Mouse (Mus musculus) ES-E14 (cell line): ENCODE measurements around the gene Ncs1.

Source experiments
- CHD2 ChIP-seq: IDR thresholded peaks from 2 replicates; pipeline ENCODE4 v1.6.1; 2014; ENCODE audit warnings: mild to moderate bottlenecking, low read depth, low read length, inconsistent platforms
- HCFC1 ChIP-seq: IDR thresholded peaks from 2 replicates; pipeline ENCODE4 v1.6.1; 2012; ENCODE audit warnings: low read length, inconsistent platforms, borderline replicate concordance; ENCODE audit not compliant: insufficient read depth
- MAFK ChIP-seq: IDR thresholded peaks from 2 replicates; pipeline ENCODE4 v1.6.1; 2014; ENCODE audit warnings: mild to moderate bottlenecking, low read depth, low read length, inconsistent platforms; ENCODE audit not compliant: insufficient read depth
- ZC3H11A ChIP-seq: IDR thresholded peaks from 2 replicates; pipeline ENCODE4 v1.6.1; 2012; ENCODE audit warnings: low read depth, mild to moderate bottlenecking, inconsistent platforms, low read length, borderline replicate concordance
- ZNF384 ChIP-seq: IDR thresholded peaks from 2 replicates; pipeline ENCODE4 v1.6.1; 2012; ENCODE audit warnings: low read depth, low read length, inconsistent platforms

GRCm38 (mm10) chr2:31239203-31239696, 6.4 kb upstream of the Ncs1 start:
- TF ChIP-seq ZC3H11A (no peak), CHD2 (no peak), MAFK (no peak), ZNF384 (no peak), HCFC1 (peak; percentile 81; the same call in 1 of the 2 replicates)
